Mouse (Mus musculus): ENCODE data around the gene Rwdd4a. TPM values are rescaled to one million over a fixed set of nuclear protein-coding genes. Genes with fewer than 3 reads are reported as not detected.

Gene Rwdd4a
- total RNA-seq, 1 experiment from 2014 or later: 12.5 TPM

DNA sequence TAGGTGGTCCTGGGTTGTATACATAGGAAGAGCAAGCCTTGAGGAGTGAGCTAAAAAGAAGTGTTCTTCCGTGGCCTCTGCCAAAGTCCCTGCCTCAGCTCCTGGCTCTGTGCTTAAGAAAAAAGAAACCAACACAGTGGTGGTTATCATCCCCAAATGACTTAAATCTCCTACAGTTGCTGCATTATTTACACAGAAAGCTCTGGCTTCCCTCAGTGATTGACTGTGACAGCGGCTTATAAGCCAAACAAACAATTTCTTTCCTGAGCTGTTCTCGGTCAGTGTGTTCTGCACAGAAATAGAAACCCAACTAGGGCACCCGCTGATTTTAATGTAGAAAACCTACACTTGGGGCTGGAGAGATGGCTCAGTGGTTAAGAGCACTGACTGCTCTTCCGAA, 34.6 kb downstream of the Rwdd4a start:
- ATAC-seq (replicated peaks; ENCODE audit: insufficient number of reproducible peaks, low FRiP score, low TSS enrichment, poor library complexity, severe bottlenecking): no peak

DNA sequence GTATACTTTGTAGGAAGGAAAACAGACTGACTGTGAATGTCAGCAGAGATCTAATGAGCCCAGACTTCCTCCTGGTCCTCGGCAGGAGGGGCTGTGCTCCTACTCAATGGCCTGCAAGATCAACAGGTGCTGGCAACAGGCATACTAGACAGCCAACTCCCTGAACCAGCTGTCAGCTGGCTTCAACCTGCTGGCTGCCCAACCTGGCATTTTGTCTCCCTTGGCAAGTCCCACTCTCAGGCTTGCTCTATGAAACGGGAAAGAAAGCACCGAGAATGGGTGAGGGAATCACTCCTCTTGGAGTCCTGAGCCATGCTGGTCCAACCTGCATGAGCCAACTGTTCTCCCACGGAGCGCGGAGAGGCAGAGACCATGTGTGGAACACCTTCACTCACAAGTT, 36.7 kb downstream of the Rwdd4a start:
- ATAC-seq (replicated peaks; ENCODE audit: insufficient number of reproducible peaks, low FRiP score, low TSS enrichment, poor library complexity, severe bottlenecking): no peak

DNA sequence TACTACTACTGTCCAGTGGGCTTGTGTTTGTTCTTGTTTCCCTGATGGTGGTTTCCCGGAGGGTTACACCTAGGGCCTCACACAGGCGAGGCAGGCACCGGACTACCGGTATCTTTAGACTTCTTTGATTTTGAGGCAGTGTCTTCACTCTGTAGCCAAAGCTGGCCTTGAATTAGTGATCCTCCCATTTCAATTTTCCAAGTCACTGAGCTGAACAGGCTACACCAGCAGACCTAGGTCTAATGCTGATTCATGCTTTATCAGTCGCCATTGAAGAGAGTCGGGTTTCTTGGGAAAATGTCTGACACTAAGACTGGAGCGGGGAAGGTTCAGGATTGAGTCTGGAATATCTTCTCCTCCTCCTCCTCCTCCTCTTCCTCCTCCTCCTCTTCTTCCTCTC, 40.0 kb downstream of the Rwdd4a start:
- ATAC-seq (replicated peaks; ENCODE audit: insufficient number of reproducible peaks, low FRiP score, low TSS enrichment, poor library complexity, severe bottlenecking): no peak

DNA sequence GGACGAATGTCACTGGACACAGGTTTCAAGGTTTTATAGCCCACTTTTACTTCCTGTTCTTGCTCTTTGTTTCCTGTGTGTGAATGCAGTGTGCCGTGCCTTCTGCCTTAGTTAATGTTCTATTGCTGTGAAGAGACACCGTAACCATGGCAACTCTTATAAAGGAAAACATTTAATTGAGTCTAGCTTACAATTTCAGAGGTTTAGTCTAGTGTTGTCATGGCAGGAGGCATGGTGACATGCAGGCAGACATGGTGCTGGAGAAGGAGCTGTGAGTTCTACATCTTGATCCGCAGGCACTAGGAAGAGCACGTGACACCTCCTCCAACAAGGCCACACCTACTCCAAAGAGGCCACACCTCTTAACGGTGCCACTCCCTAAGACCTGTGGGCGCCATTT, 48.0 kb downstream of the Rwdd4a start:
- no peak for ATAC-seq (replicated peaks; ENCODE audit: insufficient number of reproducible peaks, low FRiP score, low TSS enrichment, poor library complexity, severe bottlenecking)

DNA sequence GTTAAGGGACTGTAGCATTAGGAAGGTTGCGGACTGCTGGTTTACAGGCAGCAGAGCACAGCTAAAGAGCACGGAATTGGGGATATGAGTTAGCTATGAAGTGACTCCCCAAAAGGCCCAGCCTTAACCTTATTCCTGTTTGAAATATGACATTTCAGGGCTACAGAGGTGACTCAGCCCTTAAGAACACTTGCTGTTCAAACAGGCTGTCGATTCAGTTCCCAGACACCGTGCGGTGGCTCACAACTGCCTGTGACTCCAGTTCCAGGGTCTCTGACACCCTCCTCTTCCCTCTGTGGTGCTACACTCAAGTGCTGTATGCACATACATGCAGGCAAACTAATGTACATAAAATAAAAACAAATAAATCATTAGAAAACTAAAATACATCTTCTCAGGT, 55.2 kb downstream of the Rwdd4a start:
- ATAC-seq (replicated peaks; ENCODE audit: insufficient number of reproducible peaks, low FRiP score, low TSS enrichment, poor library complexity, severe bottlenecking): no peak

DNA sequence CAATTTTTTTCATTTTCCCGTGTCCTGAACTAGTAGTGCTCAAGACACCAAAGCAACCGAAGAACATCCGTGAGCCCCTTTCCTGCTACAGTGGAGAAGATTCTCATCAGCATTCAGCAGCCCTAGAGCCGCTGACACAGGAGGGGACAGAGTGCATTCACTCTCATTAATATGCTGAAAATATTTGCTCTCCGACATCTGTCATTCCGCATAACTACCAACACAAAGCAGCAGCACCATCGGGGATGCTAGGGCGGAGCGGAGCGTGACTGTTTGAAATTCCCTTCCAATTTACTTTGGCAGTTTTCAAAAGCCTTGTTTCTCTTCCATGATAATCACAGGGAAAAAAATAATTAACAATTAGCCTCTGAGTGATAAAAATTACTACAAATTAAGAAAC, 56.9 kb downstream of the Rwdd4a start:
- ATAC-seq (replicated peaks; ENCODE audit: insufficient number of reproducible peaks, low FRiP score, low TSS enrichment, poor library complexity, severe bottlenecking): no peak

DNA sequence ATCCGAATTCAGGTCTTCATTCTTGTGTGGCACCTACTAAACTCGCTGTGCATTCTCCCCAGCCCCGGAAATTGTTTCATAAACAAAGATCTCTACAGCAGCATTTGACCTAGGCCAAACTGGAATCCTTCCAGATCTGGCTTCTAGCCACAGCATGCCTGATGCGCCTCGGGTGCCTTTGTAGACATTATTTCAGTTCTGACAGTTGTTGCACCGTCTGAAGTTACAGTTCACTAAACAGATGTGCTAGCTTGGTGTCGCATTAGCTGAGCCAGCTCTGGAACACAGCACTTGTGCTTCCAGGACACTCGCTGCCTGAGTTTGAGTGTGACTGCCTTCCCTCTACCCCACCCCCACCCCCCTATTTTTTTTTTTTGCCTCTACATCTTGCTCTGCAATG, 67.2 kb downstream of the Rwdd4a start:
- no peak for ATAC-seq (replicated peaks; ENCODE audit: insufficient number of reproducible peaks, low FRiP score, low TSS enrichment, poor library complexity, severe bottlenecking)

Other genes starting within 250 kb of the Rwdd4a start
- not detected in 3 replicates for gene Stox2, start 87.3 kb upstream of the Rwdd4a start, total RNA-seq (2017)
- gene Trappc11, start 194 bp upstream of the Rwdd4a start, total RNA-seq (2017): 58.1 to 65.5 TPM (median 63.3 TPM) in 3 replicates
- 32.9 to 78.1 TPM (median 39.0 TPM) in 3 replicates for gene Ing2, start 141.9 kb downstream of the Rwdd4a start, total RNA-seq (2017)
- gene Cdkn2aip, start 180.3 kb downstream of the Rwdd4a start, total RNA-seq (2017): 33.0 to 35.9 TPM (median 35.4 TPM) in 3 replicates